Mouse (Mus musculus): Measurements from ENCODE around the gene Tiam2. TPM values are rescaled to one million over a fixed set of nuclear protein-coding genes. Genes with fewer than 3 reads are reported as not detected.

Gene Tiam2
- polyA plus RNA-seq, 1 experiment from 2014 or later: 5.5 TPM

Other genes starting within 250 kb of the Tiam2 start
- gene Scaf8, start 211.6 kb upstream of the Tiam2 start, polyA plus RNA-seq (2014; fragmentation: Nextera tagmentation; extraction: Ambion mirVana): 24.3 and 25.9 TPM in 2 replicates
- not detected in 2 replicates for gene Cldn20, start 206.0 kb downstream of the Tiam2 start, polyA plus RNA-seq (2014; fragmentation: Nextera tagmentation; extraction: Ambion mirVana)
- 19.8 and 21.9 TPM in 2 replicates for gene Tfb1m, start 231.2 kb downstream of the Tiam2 start, polyA plus RNA-seq (2014; fragmentation: Nextera tagmentation; extraction: Ambion mirVana)

Data from hindbrain, embryonic 11.5 days (tissue).